Mouse (Mus musculus) liver, adult 2 months (tissue): Measurements from ENCODE around the gene Acsm5. TPM values are rescaled to one million over a fixed set of nuclear protein-coding genes. Genes with fewer than 3 reads are reported as not detected.

ENCODE experiments used
- DNase-seq: peaks from one replicate; pipeline ENCODE4 v3.0.0-alpha.2; 2011; ENCODE audit warnings: low read depth, low spot score; ENCODE audit errors: extremely low read depth
- H3K27ac ChIP-seq: fragments of 200-500 bp; replicated peaks from 2 replicates; pipeline ENCODE4 v1.5.1; 2012; ENCODE audit warnings: low read depth, mild to moderate bottlenecking, control low read depth, inconsistent platforms, low read length; ENCODE audit not compliant: insufficient read depth
- H3K27me3 ChIP-seq: fragments of 200-500 bp; 2 replicates; pipeline ENCODE4 v1.6.1; 2012; ENCODE audit warnings: mild to moderate bottlenecking, moderate library complexity, low read length, inconsistent platforms; ENCODE audit not compliant: control insufficient read depth, insufficient read depth
- H3K36me3 ChIP-seq: fragments of 200-500 bp; 2 replicates; pipeline ENCODE4 v1.6.1; 2012; ENCODE audit warnings: low read length, inconsistent platforms; ENCODE audit not compliant: control insufficient read depth, insufficient read depth
- H3K4me1 ChIP-seq: fragments of 200-500 bp; 2 replicates; pipeline ENCODE4 v1.6.1; 2011; ENCODE audit warnings: low read length; ENCODE audit not compliant: control insufficient read depth, insufficient read depth
- H3K4me3 ChIP-seq: fragments of 200-500 bp; 2 replicates; pipeline ENCODE4 v1.5.1; 2011; ENCODE audit warnings: low read depth, mild to moderate bottlenecking, control low read depth, low read length, moderate library complexity; ENCODE audit not compliant: insufficient read depth
- H3K79me2 ChIP-seq: fragments of 200-500 bp; 2 replicates; pipeline ENCODE4 v1.6.1; 2012; ENCODE audit warnings: inconsistent platforms, mild to moderate bottlenecking, low read length, moderate library complexity; ENCODE audit not compliant: control insufficient read depth, insufficient read depth
- H3K9ac ChIP-seq: fragments of 200-500 bp; 2 replicates; pipeline ENCODE4 v1.6.1; 2012; ENCODE audit warnings: low read depth, mild to moderate bottlenecking, control low read depth, inconsistent platforms, low read length
- CTCF ChIP-seq: fragments of 200-500 bp; IDR thresholded peaks from 2 replicates; pipeline ENCODE4 v1.5.1; 2011; ENCODE audit warnings: low read depth, low read length, control low read depth
- POLR2A ChIP-seq: fragments of 200-500 bp; IDR thresholded peaks from 2 replicates; pipeline ENCODE4 v1.6.1; 2011; ENCODE audit warnings: low read length, control low read depth; ENCODE audit not compliant: insufficient read depth; ENCODE audit errors: extremely low read depth
- WGBS: fragments of 180-500 bp; shearing (Covaris S2); methylation state at CpG from one replicate; pipeline ENCODE4 v1.1.7; 2018; 5-methylcytosine and 5-hydroxymethylcytosine counted together
- polyA plus RNA-seq: library from polyadenylated mRNA; depleted of rRNA; stranded (reverse); fragments of >200 nt; gene quantifications from 2 replicates; pipeline ENCODE4 v1.2.3, GENCODE M21; 2012
- total RNA-seq: library from RNA; depleted of rRNA; stranded (reverse); fragments of >200 nt; gene quantifications from 2 replicates; pipeline ENCODE4 v1.2.3, GENCODE M21; 2014

Gene Acsm5
- total and polyA plus RNA-seq, 2 experiments = 109 to 127 TPM

- 16% methylated on average over 7 of the region's 7 CpGs for WGBS
- no peaks in the 10 kb centered on the region for H3K27me3 ChIP-seq
- peaks cover 22% of the 10 kb centered on the region for H3K4me1 ChIP-seq
- peak overlapping the region; percentile 35 for H3K4me3 ChIP-seq
- TF ChIP-seq CTCF (no peak), POLR2A (no peak)
- peak overlapping the region; percentile 73 for H3K9ac ChIP-seq
- H3K27ac ChIP-seq = peak overlapping the region; percentile 89
- peak; percentile 90 for DNase-seq
- H3K36me3 ChIP-seq = peaks cover 33% of the 10 kb centered on the region
- H3K79me2 ChIP-seq = no peaks in the 10 kb centered on the region
Observed at GRCm38 (mm10) chr7:119528617-119529016, 9.4 kb downstream of the Acsm5 start.

GRCm38 (mm10) chr7:119532924-119533323 is 13.7 kb downstream of the Acsm5 start:
- TF ChIP-seq CTCF = no peak
- no peak for TF ChIP-seq POLR2A
- Histone ChIP-seq H3K9ac (no peak overlapping the region), H3K36me3 (peaks cover 71% of the 10 kb centered on the region), H3K79me2 (no peaks in the 10 kb centered on the region), H3K27me3 (no peaks in the 10 kb centered on the region), H3K4me3 (no peak overlapping the region), H3K4me1 (peaks cover 7% of the 10 kb centered on the region), H3K27ac (no peak overlapping the region)
- 38% methylated on average over 1 of the region's 1 CpGs for WGBS
- DNase-seq = no peak

- H3K4me3 ChIP-seq = no peak overlapping the region
- DNase-seq = no peak
- no peaks in the 10 kb centered on the region for H3K79me2 ChIP-seq
- TF ChIP-seq POLR2A (no peak), CTCF (no peak)
- H3K36me3 ChIP-seq = peaks cover 83% of the 10 kb centered on the region
- H3K27ac ChIP-seq = no peak overlapping the region; the same call in 1 of the 2 replicates
- H3K4me1 ChIP-seq = peaks cover 4% of the 10 kb centered on the region
- H3K9ac ChIP-seq = no peak overlapping the region
- WGBS = 83% methylated on average over 2 of the region's 2 CpGs
- H3K27me3 ChIP-seq = no peaks in the 10 kb centered on the region
Observed at GRCm38 (mm10) chr7:119534389-119534788, 15.1 kb downstream of the Acsm5 start.

GRCm38 (mm10) chr7:119542445-119542844 is 23.2 kb downstream of the Acsm5 start:
- Histone ChIP-seq H3K4me1 (no peaks in the 10 kb centered on the region), H3K79me2 (no peaks in the 10 kb centered on the region), H3K27ac (no peak overlapping the region), H3K4me3 (no peak overlapping the region), H3K36me3 (peaks cover 53% of the 10 kb centered on the region), H3K9ac (no peak overlapping the region), H3K27me3 (no peaks in the 10 kb centered on the region)
- 79% methylated on average over 2 of the region's 2 CpGs for WGBS
- DNase-seq = no peak
- TF ChIP-seq CTCF = no peak
- no peak for TF ChIP-seq POLR2A

GRCm38 (mm10) chr7:119545572-119545971 is 26.3 kb downstream of the Acsm5 start:
- Histone ChIP-seq H3K4me3 (no peak overlapping the region), H3K79me2 (no peaks in the 10 kb centered on the region), H3K4me1 (peaks cover 7% of the 10 kb centered on the region; the same call in 1 of the 2 replicates), H3K36me3 (peaks cover 24% of the 10 kb centered on the region), H3K9ac (no peak overlapping the region), H3K27ac (no peak overlapping the region), H3K27me3 (no peaks in the 10 kb centered on the region)
- no peak for TF ChIP-seq POLR2A
- no peak for TF ChIP-seq CTCF
- no peak for DNase-seq

GRCm38 (mm10) chr7:119550471-119551222 is 31.4 kb downstream of the Acsm5 start:
- H3K27ac ChIP-seq = peak overlapping the region; percentile 80; the same call in 1 of the 2 replicates
- TF ChIP-seq POLR2A = no peak
- no peak overlapping the region for H3K9ac ChIP-seq
- no peaks in the 10 kb centered on the region for H3K79me2 ChIP-seq
- DNase-seq = peak; percentile 93
- no peaks in the 10 kb centered on the region for H3K27me3 ChIP-seq
- H3K4me3 ChIP-seq = no peak overlapping the region
- peaks cover 12% of the 10 kb centered on the region; the same call in 1 of the 2 replicates for H3K4me1 ChIP-seq
- H3K36me3 ChIP-seq = no peaks in the 10 kb centered on the region
- 15% methylated on average over 3 of the region's 3 CpGs for WGBS
